8 mouse cellular contexts compared by ENCODE assay signal in genomic region chr13:41000926-41001639, GRCm38 (mm10). TPM values are rescaled to one million over a fixed set of nuclear protein-coding genes. Genes with fewer than 3 reads are reported as not detected.
DNase-seq lines count a peak whose midpoint lies in the region; ATAC-seq and TF ChIP-seq lines count a peak whose summit lies in the region.

Pak1ip1 (plus strand) TSS chr13:41001023.

- under 1% methylated on average over 58 of the region's 58 CpGs for WGBS in forebrain, embryonic 15.5 days
- WGBS in lung, adult 2 months = under 1% methylated on average over 58 of the region's 58 CpGs

- H3K27me3 ChIP-seq in forebrain, embryonic 15.5 days = no peaks in the 10 kb centered on the region

- TF ChIP-seq POLR2A in lung, adult 2 months (IDR thresholded peaks at IDR 0.05; ENCODE audit: borderline replicate concordance, extremely low read depth, low read depth, low read length) = peak; percentile 71; the same call in 1 of the 2 replicates

- DNase-seq in ES-CJ7 (ENCODE audit: low read depth, low spot score) = peak; percentile 95
- peak; percentile 89 for DNase-seq in cerebellum, adult 11 months
- DNase-seq in heart, postnatal 25 days (ENCODE audit: low spot score) = peak; percentile 86
- DNase-seq in layer of hippocampus, adult 18-20 months (ENCODE audit: low spot score in 2 of 2) = peak; percentile 93 to 95
- DNase-seq in lung, adult 2 months = peak; percentile 97
- peak; percentile 79 to 84 for DNase-seq in thymus, adult 18-20 months

- H3K4me3 ChIP-seq in forebrain, embryonic 15.5 days = peak within 1 kb of the TSS; percentile 87
- H3K4me3 ChIP-seq in lung, adult 2 months (replicated peaks; ENCODE audit: extremely low read depth, low read depth, low read length) = peak within 1 kb of the TSS; percentile 99

- peak within 1 kb of the TSS; percentile 99 for H3K27ac ChIP-seq in forebrain, embryonic 15.5 days (replicated peaks)

- H3K9me3 ChIP-seq in forebrain, embryonic 15.5 days = no peaks in the 10 kb centered on the region

- ATAC-seq in forebrain, embryonic 15.5 days (replicated peaks) = peak; percentile 97
- ATAC-seq in neutrophil, adult 5-6 weeks (ENCODE audit: extremely low read depth, insufficient number of reproducible peaks, low FRiP score, poor library complexity, severe bottlenecking) = peak; percentile 92

- peaks cover 22% of the 10 kb centered on the region for H3K4me1 ChIP-seq in forebrain, embryonic 15.5 days
- H3K4me1 ChIP-seq in lung, adult 2 months (ENCODE audit: control insufficient read depth, insufficient read depth, low read length) = no peaks in the 10 kb centered on the region

- intact Hi-C loops in heart, postnatal 25 days (cut with DNase I) = loop anchor here (2.0 kb wide), 1 partner anchor 16 kb away; the partner anchor contains the start of gene Tmem14c

- H3K4me2 ChIP-seq in forebrain, embryonic 15.5 days (replicated peaks) = peak within 1 kb of the TSS; percentile 94

- TF ChIP-seq CTCF in lung, adult 2 months (IDR thresholded peaks at IDR 0.05; ENCODE audit: insufficient read depth, low read length) = no peak

- peaks cover 15% of the 10 kb centered on the region for H3K36me3 ChIP-seq in forebrain, embryonic 15.5 days

- peak within 1 kb of the TSS; percentile 83 for H3K9ac ChIP-seq in forebrain, embryonic 15.5 days (replicated peaks)

RNA-seq across cellular contexts. Expression of gene Pak1ip1, which starts in this region (rescaled TPM):
- polyA plus RNA-seq in forebrain, embryonic 15.5 days (2015; fragmentation: Nextera tagmentation; extraction: Ambion mirVana) = 75.3 and 77.5 TPM in 2 replicates
- 10 to 100 TPM; 24.3 to 24.8 TPM for total RNA-seq in heart, postnatal 25 days (2021)
- total RNA-seq in layer of hippocampus, adult 18-20 months (2021) = 10 to 100 TPM; 40.6 to 41.1 TPM
- 33.4 and 36.1 TPM in 2 replicates for polyA plus RNA-seq in lung, adult 2 months (2012; rRNA removed)
- total RNA-seq in neutrophil, adult 5-6 weeks (2017) = 86.9 and 89.3 TPM in 2 replicates

Comparison
In these comparisons a context has a peak if more than half of its experiments do, and no peak if none do; other contexts are left out.
1. Peak in every context shown above with its lines: DNase-seq, ATAC-seq, H3K4me3 ChIP-seq and H3K27ac ChIP-seq.